Mouse (Mus musculus): ENCODE measurements around the gene Rpl12.
"Not testable (repeated sequence)": the region's sequence is repeated elsewhere in the genome, so short reads cannot be mapped to it uniquely, and the experiment has no call there.

Gene Rpl12

DNA sequence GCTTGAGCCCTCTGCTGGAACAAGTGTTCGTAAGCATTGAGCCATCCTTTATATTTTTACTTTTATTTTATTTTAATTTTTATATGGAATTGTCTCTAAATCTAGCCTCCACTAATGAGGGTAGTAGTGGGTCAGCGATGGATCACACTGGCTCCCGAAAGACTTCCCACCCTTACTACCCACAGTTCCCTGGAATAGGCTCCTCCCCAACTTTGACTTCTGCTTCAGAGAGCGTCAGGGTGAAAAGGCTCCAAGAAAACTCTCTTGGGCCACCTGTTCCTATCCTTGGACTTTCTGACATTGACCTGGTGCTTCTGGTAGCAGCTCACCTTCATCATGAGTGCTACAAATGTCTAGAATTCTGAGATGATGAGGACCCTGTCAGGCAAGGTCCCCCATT, 21.3 kb downstream of the Rpl12 start:
- DNase-seq: no peak

DNA sequence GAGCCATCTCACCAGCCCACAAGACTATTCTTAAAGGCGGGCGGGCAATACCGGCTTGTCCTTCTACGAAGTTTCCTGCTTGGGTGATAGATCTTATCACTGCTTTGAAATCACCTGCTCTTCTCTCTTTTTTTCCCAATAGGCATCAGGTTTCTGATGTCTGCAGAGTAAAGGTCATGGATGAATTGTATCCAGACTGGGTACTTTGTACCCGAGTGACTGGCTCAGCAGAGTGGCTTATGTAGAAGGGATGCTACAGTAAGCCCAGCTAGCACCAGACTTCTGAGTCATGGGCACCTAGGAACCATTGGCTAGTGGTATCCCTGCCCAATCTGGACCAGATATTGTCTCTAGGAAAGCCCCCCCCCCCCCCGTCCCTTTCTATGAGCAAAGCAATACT, 22.3 kb downstream of the Rpl12 start:
- no peak for DNase-seq

DNA sequence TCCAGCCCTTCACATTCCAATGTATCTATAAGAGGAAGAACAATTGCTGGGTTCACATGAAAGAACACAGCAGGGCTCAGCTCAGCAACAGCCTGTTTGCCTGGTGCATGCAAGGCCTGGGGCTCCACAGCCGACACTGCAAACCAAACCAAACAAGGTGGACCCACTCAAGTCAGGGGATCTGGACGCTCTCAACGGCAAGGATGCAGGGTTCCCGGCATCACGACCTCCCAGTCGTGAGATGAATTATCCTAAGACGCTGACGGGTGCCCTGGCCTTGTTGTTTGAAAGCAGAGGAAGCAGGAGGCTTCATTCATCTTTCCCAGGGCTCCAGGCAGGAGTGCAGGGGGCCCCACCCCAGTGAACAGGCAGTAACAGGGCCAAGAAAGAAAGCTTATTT, 24.5 kb downstream of the Rpl12 start:
- DNase-seq: no peak

DNA sequence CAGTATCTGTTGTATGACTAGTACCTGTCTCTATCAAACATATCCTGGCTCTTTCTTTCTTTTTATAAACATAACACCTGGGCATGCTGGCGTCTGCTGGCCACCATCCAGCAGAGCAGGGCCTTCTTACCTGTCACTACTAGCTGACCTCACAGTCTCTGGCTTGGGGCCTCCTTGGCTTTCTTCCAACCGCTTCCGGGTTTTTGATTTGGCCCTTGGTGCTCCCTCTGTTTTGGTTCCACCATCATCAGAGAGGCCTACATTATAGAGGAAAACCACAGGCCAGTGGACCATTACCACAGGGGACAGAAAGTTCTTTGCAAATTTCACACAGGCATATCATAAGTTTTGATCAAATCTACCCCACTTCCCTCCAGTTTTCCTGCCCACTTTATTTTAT, 28.0 kb downstream of the Rpl12 start:
- DNase-seq: peak; percentile 62 to 66

DNA sequence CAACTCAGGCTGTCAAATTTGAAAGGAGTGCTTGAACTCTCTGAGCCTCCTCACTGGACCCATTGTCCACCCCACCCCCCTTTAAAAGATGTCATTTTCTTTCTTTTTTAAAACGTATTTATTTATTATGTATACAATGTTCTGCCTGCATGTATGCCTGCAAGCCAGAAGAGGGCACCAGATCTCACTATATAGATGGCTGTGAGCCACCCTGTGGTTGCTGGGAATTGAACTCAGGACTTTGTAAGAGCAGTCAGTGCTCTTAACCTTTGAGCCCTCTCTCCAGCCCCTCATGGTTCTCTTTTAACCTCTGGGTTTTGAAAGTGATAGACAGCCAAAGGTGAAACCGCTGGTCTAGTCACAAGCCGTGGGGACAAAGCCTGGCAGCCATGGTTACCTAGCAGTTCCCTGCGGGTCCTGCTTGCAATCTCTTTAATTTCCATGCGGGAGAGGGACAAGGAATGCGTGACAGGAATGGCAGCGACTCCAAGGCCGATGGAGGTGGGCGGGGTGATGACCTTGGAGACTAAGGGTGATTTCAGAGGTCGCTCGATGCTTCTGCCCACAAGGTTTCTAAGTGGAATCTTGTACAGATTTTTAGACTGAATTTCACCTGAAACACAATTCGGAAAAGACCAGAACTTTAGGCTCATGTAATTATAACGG, 28.9 kb downstream of the Rpl12 start:
- DNase-seq: peak in 1 of 2 experiments; percentile 48

DNA sequence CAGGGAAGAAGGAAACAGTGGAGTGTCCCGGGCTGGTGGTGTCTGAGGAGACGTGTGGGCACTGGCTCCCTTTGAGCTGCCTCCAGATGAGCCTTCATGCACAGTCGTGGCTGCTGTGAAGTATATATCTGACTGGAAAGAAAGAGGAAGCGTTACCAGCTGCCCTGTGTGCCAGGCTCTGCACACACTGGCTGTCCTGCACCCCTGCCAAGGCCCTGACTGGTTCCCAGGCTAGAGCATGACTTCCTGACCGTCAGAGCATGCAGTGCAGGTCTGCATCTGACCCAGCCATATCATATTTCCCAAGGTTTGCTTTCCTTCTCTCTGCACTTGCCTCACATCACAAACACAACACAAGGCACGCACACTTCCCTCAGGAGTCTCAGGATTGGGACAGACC, 30.8 kb downstream of the Rpl12 start:
- no peak for DNase-seq

DNA sequence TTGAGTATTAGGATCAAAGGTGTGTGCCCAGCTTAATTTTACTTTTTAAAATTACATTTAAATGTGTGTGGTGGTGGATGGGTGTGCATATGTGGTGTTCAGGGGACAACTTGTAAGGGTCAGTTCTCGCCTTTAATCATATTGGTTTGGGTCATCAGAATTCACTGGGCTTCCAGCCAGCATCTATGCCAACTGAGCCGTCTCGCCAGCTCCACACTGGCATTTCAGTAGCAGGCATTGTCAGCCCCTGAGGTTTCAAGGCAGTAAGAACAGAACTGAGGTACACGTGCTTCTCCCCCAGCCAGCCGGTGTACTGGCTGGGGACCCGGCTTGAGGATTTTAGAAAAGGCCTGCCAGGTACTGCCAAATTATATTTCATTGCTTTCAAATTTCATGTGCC, 35.7 kb downstream of the Rpl12 start:
- DNase-seq: peak; percentile 79 to 83

DNA sequence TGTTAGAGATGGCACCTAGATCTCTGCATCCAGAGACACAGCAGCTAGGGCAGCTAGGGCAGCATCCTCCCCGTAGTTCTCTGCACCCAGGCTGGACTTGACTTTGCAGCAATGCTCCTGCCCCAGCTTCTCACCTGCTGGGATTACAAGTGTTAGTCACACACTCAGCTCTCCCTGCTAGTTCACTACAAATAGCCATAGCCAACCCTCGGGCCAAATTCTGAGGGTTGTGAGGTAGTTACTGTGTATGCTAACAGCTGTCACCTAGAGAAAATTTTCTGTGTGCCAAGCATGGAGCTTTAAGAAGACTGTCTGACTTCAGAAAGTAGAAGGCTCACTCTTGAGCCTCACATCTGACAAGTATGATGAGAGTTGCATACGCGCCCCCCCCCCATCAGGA, 36.4 kb downstream of the Rpl12 start:
- DNase-seq: no peak

DNA sequence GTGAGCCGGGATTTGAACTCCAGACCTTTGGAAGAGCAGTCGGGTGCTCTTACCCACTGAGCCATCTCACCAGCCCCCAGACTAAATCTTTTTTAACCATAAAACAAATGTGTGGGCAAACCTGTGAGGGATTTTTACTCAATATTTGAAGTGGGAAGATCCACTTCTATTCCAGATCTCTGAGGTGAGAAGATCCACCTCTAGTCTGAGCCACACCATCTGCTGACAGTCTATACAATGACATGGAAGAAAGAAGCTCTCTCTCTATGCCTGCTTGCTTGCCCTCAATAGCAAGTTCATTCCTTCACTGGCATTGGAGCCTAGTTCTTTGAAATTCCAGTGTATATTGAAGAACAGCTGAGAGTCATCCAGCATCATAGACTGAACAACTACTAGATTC, 38.4 kb downstream of the Rpl12 start:
- DNase-seq: no peak

DNA sequence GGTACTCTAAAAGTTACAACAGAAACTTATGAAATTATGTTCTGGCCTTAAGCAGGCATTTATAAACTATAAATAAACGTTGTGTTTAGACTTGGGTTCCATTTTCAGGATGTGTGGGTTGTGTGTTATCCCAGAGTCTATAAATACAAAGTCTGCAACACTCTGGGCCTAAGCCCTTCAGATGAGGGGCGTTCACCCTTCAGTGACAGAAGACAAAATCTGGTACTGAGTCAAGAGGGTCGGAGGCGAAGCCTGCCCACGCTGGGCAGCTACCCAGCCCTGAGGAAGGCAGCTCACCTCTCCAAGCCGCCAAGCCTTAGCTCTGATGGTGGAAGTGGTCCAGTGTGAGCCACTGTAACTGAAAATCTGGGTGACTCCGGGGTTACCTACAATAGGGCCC, 40.8 kb downstream of the Rpl12 start:
- no peak for DNase-seq

DNA sequence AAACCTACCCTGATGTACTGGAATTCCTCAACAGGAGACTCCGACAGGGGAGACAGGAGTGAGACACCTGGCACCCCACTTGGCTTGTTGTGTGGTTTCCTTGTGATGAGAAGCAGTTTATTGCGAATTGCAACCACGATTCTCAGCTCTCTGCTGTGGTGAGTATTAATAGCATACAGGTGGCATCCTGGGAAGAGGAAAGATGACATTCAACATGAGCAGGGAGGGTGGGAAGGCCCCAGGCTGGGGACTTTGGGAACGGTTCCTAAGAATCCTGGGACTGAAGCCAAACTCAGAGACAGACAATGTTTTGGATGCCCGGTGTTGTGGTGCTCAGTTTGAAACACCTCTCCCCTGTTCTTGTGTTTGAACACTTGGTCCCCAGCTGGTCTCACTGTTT, 43.7 kb downstream of the Rpl12 start:
- DNase-seq: peak; percentile 80 to 81

DNA sequence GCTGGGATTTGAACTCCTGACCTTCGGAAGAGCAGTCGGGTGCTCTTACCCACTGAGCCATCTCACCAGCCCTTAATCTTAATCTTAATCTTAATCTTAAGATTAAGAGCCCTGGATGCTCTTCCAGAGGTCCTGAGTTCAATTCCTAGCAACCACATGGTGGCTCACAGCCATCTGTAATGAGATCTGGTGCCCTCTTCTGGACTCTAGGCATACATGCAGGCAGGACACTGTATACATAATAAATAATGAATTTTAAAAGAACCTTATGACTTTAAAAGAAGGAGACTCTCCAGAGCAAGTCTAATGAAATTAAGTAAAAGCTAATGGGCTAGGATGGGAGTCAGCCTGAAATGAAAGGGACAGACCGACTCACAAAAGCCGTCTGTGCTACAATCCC, 47.7 kb downstream of the Rpl12 start:
- not testable (repeated sequence) for DNase-seq

DNA sequence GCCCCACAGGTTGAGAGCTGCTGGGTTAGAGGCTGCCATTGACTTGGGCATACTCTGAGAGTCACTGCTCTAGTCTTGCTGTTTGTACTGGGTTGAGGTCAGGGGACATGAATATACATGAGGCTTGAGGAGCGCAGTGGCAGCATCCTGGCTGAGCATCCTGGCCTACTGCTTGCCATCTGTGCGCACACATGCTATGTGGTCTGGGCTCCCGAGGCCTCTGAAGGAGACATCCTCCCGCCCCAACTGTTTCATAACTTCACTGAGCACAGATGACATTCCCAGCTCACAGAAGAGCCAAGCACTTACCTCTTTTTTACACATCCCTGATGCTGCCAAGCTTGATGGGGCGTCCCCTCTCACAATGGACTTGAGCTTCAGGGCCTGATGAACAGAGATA, 53.5 kb downstream of the Rpl12 start:
- peak; percentile 87 to 92 for DNase-seq

Data from cerebellum, postnatal 10 days (tissue).